Mouse (Mus musculus) lung, adult 2 months (tissue): ENCODE measurements around the gene Snrpe.

ENCODE experiments used
- CTCF ChIP-seq: fragments of 200-500 bp; IDR thresholded peaks from 2 replicates; pipeline ENCODE4 v1.5.1; 2011; ENCODE audit warnings: mild to moderate bottlenecking, low read length, control low read depth; ENCODE audit not compliant: insufficient read depth
- POLR2A ChIP-seq: fragments of 200-500 bp; IDR thresholded peaks from 2 replicates; pipeline ENCODE4 v1.6.1; 2011; ENCODE audit warnings: low read depth, mild to moderate bottlenecking, control low read depth, low read length, borderline replicate concordance; ENCODE audit errors: extremely low read depth

DNA sequence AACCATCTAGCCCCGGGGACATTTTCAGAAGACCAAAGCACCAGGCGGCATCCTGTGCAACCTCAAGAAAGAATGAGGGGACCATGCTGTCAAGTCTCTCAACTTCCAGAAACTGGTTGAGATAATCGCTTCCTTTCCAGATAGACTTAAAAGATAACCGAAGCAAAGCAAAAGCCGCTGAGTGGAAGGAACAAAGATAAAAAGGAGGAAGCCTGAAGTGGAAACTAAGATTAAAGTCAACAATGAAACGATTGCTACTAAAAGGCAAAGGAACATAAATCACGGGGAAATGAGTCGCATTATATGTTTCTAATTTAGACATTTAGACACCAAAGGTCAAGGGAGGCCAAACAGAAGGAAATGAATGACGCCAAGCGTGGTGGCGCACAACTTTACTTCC is 38.8 kb downstream of the Snrpe start:
- no peak for TF ChIP-seq POLR2A
- no peak for TF ChIP-seq CTCF
